Mouse (Mus musculus): ENCODE measurements around the gene 1700029H14Rik. TPM values are rescaled to one million over a fixed set of nuclear protein-coding genes. Genes with fewer than 3 reads are reported as not detected.

The 1700029H14Rik gene
- polyA plus RNA-seq, 1 experiment from 2014 or later, result not detected

GRCm38 (mm10) chr8:13519503-13519902 lies 42.8 kb downstream of the 1700029H14Rik start:
- WGBS, result 60% methylated on average over 9 of the region's 9 CpGs

DNA sequence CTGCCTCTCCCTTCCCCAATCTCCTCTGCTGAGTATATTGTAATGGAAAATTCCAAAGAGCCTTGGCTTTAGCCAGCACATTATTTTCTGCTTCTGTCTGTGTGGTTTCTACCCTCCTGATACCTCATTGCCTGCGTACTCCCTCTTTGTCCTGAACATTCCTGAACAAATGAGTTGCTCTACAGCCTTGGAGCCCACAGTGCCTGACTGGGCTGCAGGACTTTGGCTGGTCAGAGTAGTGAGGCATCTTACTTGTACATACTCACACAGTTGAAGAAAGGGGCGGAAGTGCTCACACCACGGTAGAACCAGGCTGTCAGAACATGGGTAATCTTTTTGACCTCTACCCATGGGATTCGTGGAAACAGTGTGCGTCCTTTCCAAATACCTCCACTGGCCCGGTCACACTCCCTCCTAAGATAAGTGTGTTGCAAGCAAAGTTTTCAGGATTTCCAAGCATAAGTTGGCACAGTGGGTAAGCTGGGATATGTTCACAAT lies 44.9 kb downstream of the 1700029H14Rik start:
- WGBS, result 81% methylated on average over 6 of the region's 6 CpGs
- Histone ChIP-seq H3K9ac (ENCODE audit: low read length) (no peak overlapping the region), H3K27me3 (ENCODE audit: control insufficient read depth, insufficient read depth, low read length) (no peaks in the 10 kb centered on the region), H3K9me3 (replicated peaks; ENCODE audit: control insufficient read depth, low read length) (no peaks in the 10 kb centered on the region), H3K27ac (ENCODE audit: low read length) (peak overlapping the region; percentile 72; the same call in 1 of the 2 replicates), H3K4me1 (ENCODE audit: control insufficient read depth, insufficient read depth, low read length) (peaks cover 14% of the 10 kb centered on the region), H3K4me2 (ENCODE audit: low read depth, low read length) (no peak overlapping the region), H3K4me3 (replicated peaks; ENCODE audit: low read length) (no peak overlapping the region), H3K36me3 (ENCODE audit: control insufficient read depth, insufficient read depth, low read length) (no peaks in the 10 kb centered on the region)
- ATAC-seq (ENCODE audit: insufficient read depth, low FRiP score), result peak; percentile 11; the same call in 1 of the 2 replicates

More at GRCm38 (mm10) chr8:13519503-13519902, 42.8 kb downstream of the 1700029H14Rik start:
- no peaks in the 10 kb centered on the region for H3K27me3 ChIP-seq (ENCODE audit: control insufficient read depth, insufficient read depth, low read length)
- H3K4me3 ChIP-seq (replicated peaks; ENCODE audit: low read length), result no peak overlapping the region
- H3K4me2 ChIP-seq (ENCODE audit: low read depth, low read length), result no peak overlapping the region
- no peak overlapping the region for H3K9ac ChIP-seq (ENCODE audit: low read length)
- H3K36me3 ChIP-seq (ENCODE audit: control insufficient read depth, insufficient read depth, low read length), result no peaks in the 10 kb centered on the region
- no peak for ATAC-seq (ENCODE audit: insufficient read depth, low FRiP score)
- H3K27ac ChIP-seq (ENCODE audit: low read length), result no peak overlapping the region
- peaks cover 8% of the 10 kb centered on the region for H3K4me1 ChIP-seq (ENCODE audit: control insufficient read depth, insufficient read depth, low read length)
- no peaks in the 10 kb centered on the region for H3K9me3 ChIP-seq (replicated peaks; ENCODE audit: control insufficient read depth, low read length)

DNA sequence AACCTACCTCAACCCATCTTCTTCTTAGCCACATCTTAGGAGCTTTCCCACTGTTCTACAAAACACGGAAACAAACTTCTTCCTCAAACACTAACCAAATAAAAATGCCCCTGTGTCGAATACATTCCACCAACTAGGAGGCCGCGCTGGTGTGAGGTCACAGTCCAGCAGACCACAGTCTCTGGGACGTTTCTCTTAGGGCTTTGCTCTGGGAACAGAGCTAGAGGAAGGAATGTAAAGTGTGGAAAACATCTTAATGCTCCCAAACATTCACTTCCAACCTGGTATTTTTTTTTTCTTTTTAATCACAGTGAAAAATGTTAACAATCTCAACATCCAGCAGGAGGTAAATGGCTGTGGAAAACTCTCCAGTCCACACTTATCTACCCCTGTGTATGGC lies 45.5 kb downstream of the 1700029H14Rik start:
- Histone ChIP-seq H3K36me3 (ENCODE audit: control insufficient read depth, insufficient read depth, low read length) (no peaks in the 10 kb centered on the region), H3K27ac (ENCODE audit: low read length) (peak overlapping the region; percentile 72; the same call in 1 of the 2 replicates), H3K4me1 (ENCODE audit: control insufficient read depth, insufficient read depth, low read length) (peaks cover 17% of the 10 kb centered on the region), H3K27me3 (ENCODE audit: control insufficient read depth, insufficient read depth, low read length) (no peaks in the 10 kb centered on the region), H3K9me3 (replicated peaks; ENCODE audit: control insufficient read depth, low read length) (no peaks in the 10 kb centered on the region), H3K4me2 (ENCODE audit: low read depth, low read length) (no peak overlapping the region), H3K9ac (ENCODE audit: low read length) (no peak overlapping the region), H3K4me3 (replicated peaks; ENCODE audit: low read length) (no peak overlapping the region)
- no peak for ATAC-seq (ENCODE audit: insufficient read depth, low FRiP score)
- WGBS, result 56% methylated on average over 5 of the region's 5 CpGs

DNA sequence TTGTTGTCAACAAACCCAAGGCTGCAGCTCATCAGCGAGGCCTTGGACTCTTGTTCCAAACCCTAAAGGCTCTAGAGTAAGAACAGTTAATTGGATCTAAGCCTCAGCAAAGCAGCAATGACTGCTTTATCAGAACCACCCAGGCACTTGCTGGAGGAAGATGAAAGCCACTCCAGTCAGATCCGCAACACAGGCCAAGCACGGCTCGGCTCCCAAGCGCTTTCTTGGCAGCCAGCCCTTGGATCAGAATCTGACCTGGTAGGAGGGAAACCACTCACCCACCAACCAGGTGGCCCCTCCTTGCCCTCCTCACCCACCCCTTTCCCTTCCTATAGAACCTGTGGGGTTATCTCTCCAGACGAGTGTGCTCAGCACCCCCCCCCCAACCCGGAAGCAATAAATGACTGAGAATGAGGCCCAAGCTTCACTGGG lies 46.2 kb downstream of the 1700029H14Rik start:
- ATAC-seq (ENCODE audit: insufficient read depth, low FRiP score), result peak; percentile 59; the same call in 1 of the 2 replicates
- Histone ChIP-seq H3K27ac (ENCODE audit: low read length) (peak overlapping the region; percentile 72; the same call in 1 of the 2 replicates), H3K9ac (ENCODE audit: low read length) (no peak overlapping the region), H3K36me3 (ENCODE audit: control insufficient read depth, insufficient read depth, low read length) (no peaks in the 10 kb centered on the region), H3K4me2 (ENCODE audit: low read depth, low read length) (no peak overlapping the region), H3K4me3 (replicated peaks; ENCODE audit: low read length) (no peak overlapping the region), H3K27me3 (ENCODE audit: control insufficient read depth, insufficient read depth, low read length) (no peaks in the 10 kb centered on the region), H3K9me3 (replicated peaks; ENCODE audit: control insufficient read depth, low read length) (no peaks in the 10 kb centered on the region), H3K4me1 (ENCODE audit: control insufficient read depth, insufficient read depth, low read length) (peaks cover 17% of the 10 kb centered on the region)
- 35% methylated on average over 7 of the region's 7 CpGs for WGBS

GRCm38 (mm10) chr8:13513556-13514370 lies 48.5 kb downstream of the 1700029H14Rik start:
- Histone ChIP-seq H3K4me1 (ENCODE audit: control insufficient read depth, insufficient read depth, low read length) (peaks cover 14% of the 10 kb centered on the region), H3K4me3 (replicated peaks; ENCODE audit: low read length) (no peak overlapping the region), H3K4me2 (ENCODE audit: low read depth, low read length) (no peak overlapping the region), H3K9ac (ENCODE audit: low read length) (no peak overlapping the region), H3K27me3 (ENCODE audit: control insufficient read depth, insufficient read depth, low read length) (no peaks in the 10 kb centered on the region), H3K9me3 (replicated peaks; ENCODE audit: control insufficient read depth, low read length) (no peaks in the 10 kb centered on the region), H3K27ac (ENCODE audit: low read length) (no peak overlapping the region), H3K36me3 (ENCODE audit: control insufficient read depth, insufficient read depth, low read length) (no peaks in the 10 kb centered on the region)
- ATAC-seq (ENCODE audit: insufficient read depth, low FRiP score), result no peak
- 78% methylated on average over 5 of the region's 5 CpGs for WGBS

DNA sequence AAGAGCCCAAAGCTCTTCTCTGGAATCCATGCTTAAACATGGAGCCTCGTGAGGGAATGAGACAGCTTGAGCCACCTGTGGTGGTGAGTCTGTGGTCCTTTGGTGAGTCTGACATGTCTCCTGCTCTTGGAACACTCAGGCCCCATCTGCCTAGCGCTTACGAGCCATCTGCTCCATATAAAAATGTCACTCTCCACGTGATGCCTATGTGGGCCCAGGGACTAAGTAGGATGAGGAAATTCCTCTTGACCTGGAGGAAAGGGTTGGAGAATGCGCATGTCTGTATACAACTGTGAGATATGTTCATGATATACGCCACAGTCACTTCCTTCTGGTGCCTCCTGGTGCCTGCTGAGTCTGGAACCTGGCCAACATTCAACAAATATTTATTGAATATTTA lies 49.6 kb downstream of the 1700029H14Rik start:
- Histone ChIP-seq H3K9me3 (replicated peaks; ENCODE audit: control insufficient read depth, low read length) (no peaks in the 10 kb centered on the region), H3K4me3 (replicated peaks; ENCODE audit: low read length) (no peak overlapping the region), H3K9ac (ENCODE audit: low read length) (no peak overlapping the region), H3K4me2 (ENCODE audit: low read depth, low read length) (no peak overlapping the region), H3K27me3 (ENCODE audit: control insufficient read depth, insufficient read depth, low read length) (no peaks in the 10 kb centered on the region), H3K4me1 (ENCODE audit: control insufficient read depth, insufficient read depth, low read length) (peaks cover 25% of the 10 kb centered on the region), H3K36me3 (ENCODE audit: control insufficient read depth, insufficient read depth, low read length) (no peaks in the 10 kb centered on the region), H3K27ac (ENCODE audit: low read length) (0 out of 2 replicates have a peak overlapping the region, but pooled peaks have one; percentile 12)
- peak; percentile 63; the same call in 1 of the 2 replicates for ATAC-seq (ENCODE audit: insufficient read depth, low FRiP score)
- WGBS, result 45% methylated on average over 6 of the region's 6 CpGs

DNA sequence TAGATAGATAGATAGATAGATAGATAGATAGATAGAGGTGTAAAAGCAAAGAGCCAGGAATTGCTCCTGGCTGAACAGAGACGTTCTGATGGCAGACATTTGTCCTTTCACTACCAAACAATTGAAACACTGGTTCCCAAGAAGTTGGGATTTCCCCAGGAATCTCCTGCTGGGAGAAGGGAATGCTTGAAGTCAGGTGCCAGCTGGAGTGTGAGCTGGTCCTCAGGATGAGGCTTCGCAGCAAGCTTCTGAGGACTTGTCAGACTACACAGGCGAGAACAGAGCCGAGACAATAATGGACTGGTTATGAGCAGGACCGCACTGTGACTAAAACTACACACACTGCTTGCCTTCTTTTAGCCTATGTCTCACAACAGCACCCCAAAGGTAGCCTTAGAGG lies 50.2 kb downstream of the 1700029H14Rik start:
- H3K9me3 ChIP-seq (replicated peaks; ENCODE audit: control insufficient read depth, low read length), result no peaks in the 10 kb centered on the region
- no peaks in the 10 kb centered on the region for H3K36me3 ChIP-seq (ENCODE audit: control insufficient read depth, insufficient read depth, low read length)
- no peak for ATAC-seq (ENCODE audit: insufficient read depth, low FRiP score)
- no peak overlapping the region for H3K4me3 ChIP-seq (replicated peaks; ENCODE audit: low read length)
- no peak overlapping the region for H3K27ac ChIP-seq (ENCODE audit: low read length)
- H3K27me3 ChIP-seq (ENCODE audit: control insufficient read depth, insufficient read depth, low read length), result no peaks in the 10 kb centered on the region
- no peak overlapping the region for H3K4me2 ChIP-seq (ENCODE audit: low read depth, low read length)
- peaks cover 25% of the 10 kb centered on the region for H3K4me1 ChIP-seq (ENCODE audit: control insufficient read depth, insufficient read depth, low read length)
- WGBS, result 86% methylated on average over 5 of the region's 5 CpGs
- H3K9ac ChIP-seq (ENCODE audit: low read length), result no peak overlapping the region

DNA sequence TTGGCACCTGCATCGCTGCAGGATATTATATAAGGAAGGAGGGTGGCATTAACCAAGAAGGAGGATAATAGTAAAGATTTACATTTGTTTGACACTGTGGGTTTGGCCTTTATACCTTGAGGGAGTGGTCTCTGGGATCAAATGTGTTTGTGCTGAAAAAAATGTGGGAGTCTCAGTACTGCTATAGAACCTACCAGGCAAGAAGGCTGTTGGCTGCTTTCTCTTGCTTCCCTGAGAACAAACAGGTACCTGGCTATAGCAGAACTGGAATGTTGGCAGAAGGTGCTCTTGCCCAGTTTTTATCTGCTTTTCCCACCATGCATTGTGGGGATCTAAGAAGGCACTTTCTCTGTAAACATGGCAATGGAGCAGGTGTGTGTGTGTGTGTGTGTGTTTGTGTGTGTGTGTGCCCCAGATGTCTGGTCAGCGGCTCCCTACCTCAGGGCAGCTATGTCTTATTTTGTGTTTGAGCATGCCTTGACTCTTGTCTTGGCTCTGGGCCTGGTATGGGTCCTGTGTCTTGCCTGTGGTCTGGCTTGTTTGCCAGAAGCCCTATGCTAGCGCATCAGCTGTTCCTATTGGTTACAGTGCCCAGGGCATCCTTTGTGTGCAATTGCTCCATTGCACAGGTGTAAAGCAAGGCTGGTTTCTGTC lies 54.9 kb downstream of the 1700029H14Rik start:
- H3K27ac ChIP-seq (ENCODE audit: low read length), result peak overlapping the region; percentile 67
- WGBS, result 54% methylated on average over 3 of the region's 3 CpGs

GRCm38 (mm10) chr8:13506849-13507248 lies 55.4 kb downstream of the 1700029H14Rik start:
- no peaks in the 10 kb centered on the region for H3K36me3 ChIP-seq (ENCODE audit: control insufficient read depth, insufficient read depth, low read length)
- no peaks in the 10 kb centered on the region for H3K9me3 ChIP-seq (replicated peaks; ENCODE audit: control insufficient read depth, low read length)
- H3K4me3 ChIP-seq (replicated peaks; ENCODE audit: low read length), result no peak overlapping the region
- 19% methylated on average over 4 of the region's 4 CpGs for WGBS
- H3K4me2 ChIP-seq (ENCODE audit: low read depth, low read length), result no peak overlapping the region
- H3K27ac ChIP-seq (ENCODE audit: low read length), result peak overlapping the region; percentile 67
- peaks cover 24% of the 10 kb centered on the region for H3K4me1 ChIP-seq (ENCODE audit: control insufficient read depth, insufficient read depth, low read length)
- ATAC-seq (ENCODE audit: insufficient read depth, low FRiP score), result peak; percentile 81
- H3K9ac ChIP-seq (ENCODE audit: low read length), result no peak overlapping the region
- H3K27me3 ChIP-seq (ENCODE audit: control insufficient read depth, insufficient read depth, low read length), result no peaks in the 10 kb centered on the region

More for the DNA sequence above, 54.9 kb downstream of the 1700029H14Rik start:
- H3K4me1 ChIP-seq (ENCODE audit: control insufficient read depth, insufficient read depth, low read length), result peaks cover 28% of the 10 kb centered on the region
- no peaks in the 10 kb centered on the region for H3K27me3 ChIP-seq (ENCODE audit: control insufficient read depth, insufficient read depth, low read length)
- H3K9me3 ChIP-seq (replicated peaks; ENCODE audit: control insufficient read depth, low read length), result no peaks in the 10 kb centered on the region
- no peak overlapping the region for H3K4me2 ChIP-seq (ENCODE audit: low read depth, low read length)
- H3K9ac ChIP-seq (ENCODE audit: low read length), result no peak overlapping the region
- no peak overlapping the region for H3K4me3 ChIP-seq (replicated peaks; ENCODE audit: low read length)
- ATAC-seq (ENCODE audit: insufficient read depth, low FRiP score), result peak; percentile 76
- no peaks in the 10 kb centered on the region for H3K36me3 ChIP-seq (ENCODE audit: control insufficient read depth, insufficient read depth, low read length)

All from stomach, embryonic 16.5 days (tissue).